Mouse (Mus musculus) kidney, postnatal 0 days (tissue): ENCODE measurements around the gene Rnf157. TPM values are rescaled to one million over a fixed set of nuclear protein-coding genes. Genes with fewer than 3 reads are reported as not detected.

Source experiments
- ATAC-seq: fragments of 200-750 bp; cut with Nextera tagmentation; replicated peaks from 2 replicates; pipeline ENCODE4 v1.8.0; 2017; ENCODE audit warnings: low read depth, moderate number of reproducible peaks, moderate TSS enrichment, moderate library complexity; ENCODE audit not compliant: low FRiP score
- DNase-seq: peaks from one replicate; pipeline ENCODE4 v3.0.0-alpha.2; 2016; ENCODE audit warnings: low spot score
- H3K27ac ChIP-seq: fragments of 300-500 bp; sonication (generic); 2 replicates; pipeline ENCODE4 v1.5.1; 2014; ENCODE audit warnings: mild to moderate bottlenecking
- H3K27me3 ChIP-seq: fragments of 300-500 bp; sonication (generic); 2 replicates; pipeline ENCODE4 v1.6.1; 2014; ENCODE audit warnings: low read length, mixed read lengths; ENCODE audit not compliant: insufficient read depth
- H3K36me3 ChIP-seq: fragments of 300-500 bp; sonication (generic); 2 replicates; pipeline ENCODE4 v1.6.1; 2014; ENCODE audit warnings: low read length, mixed read lengths; ENCODE audit not compliant: insufficient read depth
- H3K4me1 ChIP-seq: fragments of 300-500 bp; sonication (generic); replicated peaks from 2 replicates; pipeline ENCODE4 v1.6.1; 2014; ENCODE audit warnings: antibody characterized with exemption, low read length, mixed read lengths; ENCODE audit not compliant: insufficient read depth
- H3K4me2 ChIP-seq: fragments of 300-500 bp; sonication (generic); 2 replicates; pipeline ENCODE4 v1.6.1; 2014; ENCODE audit warnings: mild to moderate bottlenecking, low read length, moderate library complexity, mixed read lengths
- H3K4me3 ChIP-seq: fragments of 300-500 bp; sonication (generic); replicated peaks from 2 replicates; pipeline ENCODE4 v1.5.1; 2014; ENCODE audit warnings: low read depth, low read length
- H3K9ac ChIP-seq: fragments of 300-500 bp; sonication (generic); 2 replicates; pipeline ENCODE4 v1.6.1; 2014; ENCODE audit warnings: low read depth, low read length
- H3K9me3 ChIP-seq: fragments of 300-500 bp; sonication (generic); replicated peaks from 2 replicates; pipeline ENCODE4 v1.6.1; 2016; ENCODE audit warnings: low read length, inconsistent platforms, mixed read lengths
- CTCF ChIP-seq: IDR thresholded peaks from 2 replicates; pipeline ENCODE4 v1.5.1; 2016; ENCODE audit warnings: antibody characterized with exemption, low read depth, mild to moderate bottlenecking, moderate library complexity
- WGBS: fragments of 180-500 bp; shearing (Covaris S2); extraction: QIAGEN DNeasy Blood & Tissue Kit; methylation state at CpG from one replicate; pipeline ENCODE4 v1.1.7; 2014; 5-methylcytosine and 5-hydroxymethylcytosine counted together
- polyA plus RNA-seq: library from polyadenylated mRNA; unstranded; fragments of >200 nt; fragmentation: Nextera tagmentation; extraction: Ambion mirVana; gene quantifications from 2 replicates; pipeline ENCODE4 v1.2.1, GENCODE M21; 2015

The Rnf157 gene
- polyA plus RNA-seq, 1 experiment from 2014 or later, result 8.1 TPM

GRCm38 (mm10) chr11:116359652-116360051 lies 53.2 kb downstream of the Rnf157 start:
- Histone ChIP-seq H3K9ac (no peak overlapping the region), H3K27ac (no peak overlapping the region), H3K4me3 (no peak overlapping the region), H3K4me2 (no peak overlapping the region), H3K27me3 (no peaks in the 10 kb centered on the region), H3K9me3 (no peaks in the 10 kb centered on the region), H3K36me3 (peaks cover 7% of the 10 kb centered on the region; the same call in 1 of the 2 replicates), H3K4me1 (no peaks in the 10 kb centered on the region)
- TF ChIP-seq CTCF, result no peak
- 84% methylated on average over 12 of the region's 12 CpGs for WGBS
- ATAC-seq (no peak), DNase-seq (no peak)

GRCm38 (mm10) chr11:116358926-116359637 lies 53.8 kb downstream of the Rnf157 start:
- Histone ChIP-seq H3K4me2 (no peak overlapping the region), H3K9ac (no peak overlapping the region), H3K4me3 (no peak overlapping the region), H3K9me3 (no peaks in the 10 kb centered on the region), H3K27ac (no peak overlapping the region), H3K36me3 (peaks cover 12% of the 10 kb centered on the region; the same call in 1 of the 2 replicates), H3K27me3 (no peaks in the 10 kb centered on the region), H3K4me1 (no peaks in the 10 kb centered on the region)
- ATAC-seq (no peak), DNase-seq (no peak)
- WGBS, result 41% methylated on average over 15 of the region's 15 CpGs
- TF ChIP-seq CTCF, result no peak

GRCm38 (mm10) chr11:116354521-116354920 lies 58.3 kb downstream of the Rnf157 start:
- no peak overlapping the region for H3K27ac ChIP-seq
- DNase-seq (no peak), ATAC-seq (no peak)
- no peak overlapping the region for H3K4me2 ChIP-seq
- no peaks in the 10 kb centered on the region for H3K9me3 ChIP-seq
- peaks cover 13% of the 10 kb centered on the region; the same call in 1 of the 2 replicates for H3K36me3 ChIP-seq
- H3K4me1 ChIP-seq, result no peaks in the 10 kb centered on the region
- 56% methylated on average over 17 of the region's 17 CpGs for WGBS
- H3K27me3 ChIP-seq, result no peaks in the 10 kb centered on the region
- TF ChIP-seq CTCF, result no peak
- H3K4me3 ChIP-seq, result no peak overlapping the region
- H3K9ac ChIP-seq, result no peak overlapping the region

- DNase-seq (no peak), ATAC-seq (no peak)
- Histone ChIP-seq H3K4me2 (no peak overlapping the region), H3K27me3 (no peaks in the 10 kb centered on the region), H3K9me3 (no peaks in the 10 kb centered on the region), H3K9ac (no peak overlapping the region), H3K4me3 (no peak overlapping the region), H3K36me3 (peaks cover 13% of the 10 kb centered on the region; the same call in 1 of the 2 replicates), H3K27ac (no peak overlapping the region), H3K4me1 (no peaks in the 10 kb centered on the region)
- WGBS, result 88% methylated on average over 8 of the region's 8 CpGs
- TF ChIP-seq CTCF, result no peak
These were observed 59.3 kb downstream of the Rnf157 start for GRCm38 (mm10) chr11:116353535-116353934.

- Histone ChIP-seq H3K27me3 (no peaks in the 10 kb centered on the region), H3K9ac (no peak overlapping the region), H3K27ac (no peak overlapping the region), H3K36me3 (peaks cover 23% of the 10 kb centered on the region; the same call in 1 of the 2 replicates), H3K4me2 (no peak overlapping the region), H3K4me3 (no peak overlapping the region), H3K4me1 (no peaks in the 10 kb centered on the region), H3K9me3 (no peaks in the 10 kb centered on the region)
- no peak for DNase-seq
- ATAC-seq, result no peak
- WGBS, result 86% methylated on average over 5 of the region's 5 CpGs
- TF ChIP-seq CTCF, result peak; percentile 9; the same call in 1 of the 2 replicates
These were observed 61.5 kb downstream of the Rnf157 start for GRCm38 (mm10) chr11:116351294-116351693.

GRCm38 (mm10) chr11:116347955-116348354 lies 64.9 kb downstream of the Rnf157 start:
- WGBS, result 66% methylated on average over 5 of the region's 5 CpGs
- ATAC-seq, result no peak
- Histone ChIP-seq H3K4me1 (peaks cover 2% of the 10 kb centered on the region; the same call in 1 of the 2 replicates), H3K27ac (no peak overlapping the region), H3K4me2 (no peak overlapping the region), H3K27me3 (no peaks in the 10 kb centered on the region), H3K36me3 (peaks cover 10% of the 10 kb centered on the region; the same call in 1 of the 2 replicates), H3K9ac (no peak overlapping the region), H3K4me3 (no peak overlapping the region), H3K9me3 (no peaks in the 10 kb centered on the region)
- DNase-seq, result no peak
- TF ChIP-seq CTCF, result no peak
